Mouse (Mus musculus): ENCODE data around the gene Kcns1. TPM values are rescaled to one million over a fixed set of nuclear protein-coding genes. Genes with fewer than 3 reads are reported as not detected.
"Not testable (repeated sequence)": the region's sequence is repeated elsewhere in the genome, so short reads cannot be mapped to it uniquely, and the experiment has no call there.

Kcns1 gene
- not detected for total RNA-seq (2021)
- long read RNA-seq, experiment 1, result 0 reads
- long read RNA-seq, experiment 2, result 0 reads

DNA sequence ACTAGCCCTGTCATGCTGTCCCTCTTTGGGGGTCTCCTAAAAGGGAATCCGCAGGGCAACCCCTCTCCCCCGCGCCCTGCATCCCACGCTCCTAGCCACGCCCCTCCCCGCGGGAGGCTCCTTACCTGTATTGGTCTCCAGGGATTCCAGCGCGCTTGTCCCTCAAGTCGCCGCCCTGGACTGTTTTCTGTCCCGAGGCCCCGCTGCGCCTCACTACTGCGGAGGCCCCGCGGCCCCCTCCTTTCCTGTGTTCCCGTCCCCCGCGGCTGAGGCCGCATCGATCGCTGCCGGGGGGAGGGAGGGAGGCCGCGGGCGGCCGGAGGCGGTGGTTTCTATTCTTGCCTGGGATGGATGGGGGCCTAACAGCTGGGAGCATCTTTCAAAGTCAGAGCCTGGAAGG is at the start of gene Kcns1:
Gene Kcns1 (minus strand): TSS at position 212 of the 400 bp plus-strand sequence.
- DNase-seq (ENCODE audit: low spot score in 2 of 2), result no peak

DNA sequence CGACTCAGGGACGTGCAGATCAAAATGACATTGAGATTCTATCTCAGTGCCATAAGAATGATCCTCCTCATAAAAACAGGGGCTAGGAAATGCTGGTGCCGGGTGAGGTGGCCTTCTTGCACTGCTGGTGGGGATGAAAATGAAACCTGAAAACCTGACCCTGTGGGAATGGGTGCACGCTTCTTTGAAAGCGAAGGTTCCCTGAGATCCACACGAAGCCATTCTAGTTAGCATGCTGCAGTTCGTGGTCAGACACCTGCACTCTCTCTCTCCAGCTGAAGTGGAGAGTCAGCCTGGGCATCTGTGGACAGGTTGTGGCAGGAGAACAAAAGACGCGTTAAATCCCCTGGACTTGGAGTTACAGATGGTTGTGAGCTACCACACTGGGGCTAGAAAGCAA is 48.4 kb upstream of the Kcns1 start:
- no peak for DNase-seq (ENCODE audit: low spot score in 2 of 2)

DNA sequence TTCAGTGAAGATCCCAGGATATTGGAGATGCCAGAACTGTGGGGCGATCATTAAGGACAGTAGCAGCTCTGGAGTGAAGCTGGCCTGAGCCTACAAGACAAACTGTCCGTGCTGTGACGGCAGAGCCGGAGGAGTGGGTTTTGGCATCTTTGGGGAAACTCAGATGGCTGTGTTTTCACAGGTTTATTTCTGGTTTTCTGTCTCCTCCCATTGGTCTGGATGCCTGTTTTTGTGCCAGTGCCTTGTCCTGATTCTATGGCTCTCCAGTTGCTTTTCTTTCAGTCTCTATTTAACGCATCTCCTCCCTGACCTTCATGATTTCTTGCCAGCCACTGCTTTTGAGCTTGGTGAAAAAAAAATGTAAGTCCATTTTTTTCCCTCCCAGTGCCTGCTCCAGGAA is 41.8 kb upstream of the Kcns1 start:
- no peak for DNase-seq (ENCODE audit: low spot score in 2 of 2)

DNA sequence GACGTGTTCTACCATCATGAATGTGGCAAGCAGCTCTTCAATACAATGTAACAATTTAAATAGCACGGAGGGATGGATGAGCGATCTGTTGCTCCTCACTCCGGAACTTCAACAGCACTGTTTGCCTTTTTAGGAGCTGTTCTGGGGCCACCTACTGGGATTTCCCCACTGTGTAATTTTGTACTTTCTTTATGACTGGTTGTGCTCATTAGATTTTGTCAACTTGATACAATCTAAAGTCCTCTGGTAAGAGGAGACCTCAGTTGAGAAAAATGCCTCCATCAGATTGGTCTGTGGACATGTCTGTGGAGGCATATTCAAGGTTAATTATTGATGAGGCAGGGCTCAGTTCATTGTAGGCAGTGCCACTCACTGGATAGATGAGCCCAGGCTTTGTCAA is 40.0 kb upstream of the Kcns1 start:
- no peak for DNase-seq (ENCODE audit: low spot score in 2 of 2)

DNA sequence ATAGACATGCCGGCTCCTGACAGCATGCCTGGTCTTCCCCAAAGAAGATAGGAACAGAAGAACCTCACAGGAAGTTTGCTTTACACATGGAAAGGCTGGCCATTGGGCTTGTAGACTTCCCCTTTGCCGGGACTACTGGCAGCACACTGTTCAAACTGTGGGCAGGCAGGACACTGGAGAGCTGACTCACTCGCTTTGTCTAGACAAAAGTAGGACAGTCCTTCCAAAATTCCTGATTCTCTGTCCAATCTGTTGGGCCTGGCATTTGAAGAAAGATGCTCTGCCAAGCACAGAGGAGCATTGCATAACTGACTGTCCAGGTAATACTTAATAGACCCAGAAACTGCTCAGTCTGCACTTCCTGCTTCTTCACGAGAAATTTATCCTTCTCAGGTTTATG is 35.8 kb upstream of the Kcns1 start:
- DNase-seq (ENCODE audit: low spot score in 2 of 2), result no peak

DNA sequence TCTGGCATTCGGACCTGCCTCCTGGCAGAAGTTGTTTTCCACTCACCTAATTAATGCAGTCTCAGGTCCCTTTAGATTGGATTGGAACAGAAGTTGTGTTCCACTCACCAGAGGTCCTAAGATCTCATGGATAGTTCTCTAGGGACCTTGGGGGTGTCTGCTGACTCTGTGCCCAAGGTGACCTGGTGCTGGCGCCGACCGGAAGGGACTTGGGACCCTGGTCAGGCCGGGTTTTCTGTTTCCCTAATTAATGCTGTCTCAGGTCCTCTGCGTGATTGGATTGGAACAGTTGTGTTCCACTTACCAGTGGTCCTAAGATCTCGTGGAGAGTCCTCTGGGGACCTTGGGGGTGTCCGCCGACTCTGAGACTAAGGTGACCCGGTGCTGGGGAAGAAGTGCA is 35.1 kb upstream of the Kcns1 start:
- DNase-seq (ENCODE audit: low spot score in 2 of 2), result not testable (repeated sequence)

DNA sequence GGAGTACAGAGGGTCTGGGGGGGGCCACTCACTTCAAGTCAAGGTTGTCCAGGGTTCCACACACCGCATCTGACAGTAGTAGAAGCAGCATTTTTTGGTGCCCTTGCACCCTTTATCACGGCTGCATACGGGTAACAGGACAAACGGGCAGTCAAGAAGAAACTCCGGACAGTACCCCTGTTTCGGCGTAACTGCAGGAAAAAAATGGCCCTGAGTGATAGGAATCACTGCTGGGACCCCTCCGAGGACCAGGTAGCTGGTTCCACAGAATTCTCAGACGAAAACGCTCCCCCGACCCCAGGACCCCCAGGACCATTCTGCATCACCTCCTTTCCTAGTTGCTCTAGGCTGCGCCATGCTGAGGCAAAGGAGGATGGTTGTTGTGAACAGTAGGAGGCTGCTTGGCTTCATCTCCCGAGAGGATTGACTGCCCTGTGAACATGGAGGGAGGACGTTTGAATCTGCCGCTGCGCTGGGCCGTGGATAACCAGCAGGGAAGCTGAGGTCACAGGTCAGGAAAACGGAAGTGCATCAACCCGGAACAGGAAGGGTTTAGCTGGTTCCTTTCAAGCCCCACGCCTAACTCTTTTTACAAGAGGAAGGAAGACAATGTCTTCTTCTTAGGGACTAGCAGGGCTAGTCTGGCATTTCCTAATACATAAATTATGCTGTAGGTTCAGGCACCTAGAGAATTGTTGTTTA is 28.9 kb upstream of the Kcns1 start, which contains the start of gene Wfdc15a:
Gene Wfdc15a (minus strand): TSS at position 505 of the 702 bp plus-strand sequence.
- DNase-seq (ENCODE audit: low spot score in 2 of 2), result no peak

DNA sequence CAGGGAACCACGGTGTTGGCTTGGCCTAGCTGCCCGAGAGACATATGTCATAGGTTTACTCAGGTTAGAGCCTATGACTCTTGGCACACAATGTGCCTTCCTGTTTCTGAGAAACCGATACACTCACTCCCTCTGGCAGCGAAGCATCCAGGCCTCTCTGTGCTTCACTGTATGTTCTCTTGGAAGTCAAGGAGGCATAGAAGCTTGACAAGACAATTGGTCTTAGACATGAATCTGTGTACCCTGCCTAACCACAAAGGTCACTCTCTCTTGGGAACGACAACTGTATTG is 25.7 kb upstream of the Kcns1 start:
- DNase-seq (ENCODE audit: low spot score in 2 of 2), result no peak

DNA sequence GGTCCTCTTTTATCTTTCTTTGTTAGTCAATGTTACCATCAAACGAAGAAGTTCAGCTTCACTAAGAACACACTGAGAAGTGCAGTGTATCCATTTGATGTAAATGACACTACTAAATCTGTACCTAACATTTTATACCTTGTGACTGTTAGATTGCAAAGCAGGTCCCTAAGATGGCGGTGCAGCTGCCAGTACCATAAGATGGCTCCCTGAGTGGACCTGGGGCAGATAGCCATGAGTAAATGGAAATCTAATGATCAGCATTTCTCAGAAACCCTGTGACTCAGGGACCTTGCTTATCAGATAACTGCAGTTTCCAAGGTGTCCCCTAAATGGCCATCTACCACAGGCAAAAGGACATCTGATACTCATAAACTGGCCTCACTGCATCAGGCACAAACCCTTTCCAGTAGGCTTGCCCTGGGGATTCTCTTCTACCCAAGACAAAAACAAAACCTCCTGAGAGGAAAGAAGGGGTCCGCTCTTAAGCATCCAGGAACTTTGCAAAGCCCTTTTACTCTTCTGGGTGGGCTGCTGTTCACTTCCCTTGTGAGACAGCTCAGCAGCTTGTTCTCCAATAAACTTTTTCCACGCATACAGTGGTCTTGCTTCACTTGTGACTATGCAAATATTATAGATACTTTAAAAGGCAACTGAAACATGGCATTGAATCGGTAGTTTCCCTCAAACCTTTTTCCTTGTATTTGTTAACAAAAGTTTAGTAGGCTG is 25.2 kb upstream of the Kcns1 start:
- peak in 1 of 2 experiments; percentile 25 for DNase-seq (ENCODE audit: low spot score in 2 of 2)

DNA sequence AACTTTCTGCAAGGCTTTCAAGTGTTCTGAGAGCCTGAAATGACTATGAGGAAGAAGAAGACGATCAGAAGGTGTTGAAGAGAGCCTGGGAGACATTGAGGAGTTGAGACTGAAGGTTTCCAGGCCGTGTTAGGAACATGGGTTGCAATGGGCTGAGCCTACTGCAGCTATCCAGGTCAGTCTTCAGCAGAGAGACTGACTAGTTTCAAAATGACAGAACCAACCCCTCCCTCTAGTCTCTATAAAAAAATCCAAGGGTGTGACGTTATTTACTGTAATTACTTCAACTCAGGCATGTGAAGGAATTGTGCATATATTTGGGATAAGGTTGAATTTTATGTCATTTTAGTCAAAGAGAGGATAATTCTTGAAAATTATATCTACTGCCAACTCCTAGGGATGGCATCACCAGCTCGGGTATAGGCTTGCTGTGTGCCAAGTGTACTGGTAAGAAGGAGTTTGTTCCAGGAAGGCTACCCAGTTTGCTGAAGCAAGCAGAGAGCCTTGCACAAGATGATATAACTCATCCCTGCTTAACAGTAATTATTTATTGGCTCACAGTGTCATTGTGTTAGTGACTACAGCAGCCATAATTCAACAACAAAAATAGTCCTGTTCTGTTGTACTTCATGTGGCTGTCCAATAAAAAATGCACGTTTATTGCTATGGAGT is 24.2 kb upstream of the Kcns1 start:
- no peak for DNase-seq (ENCODE audit: low spot score in 2 of 2)

DNA sequence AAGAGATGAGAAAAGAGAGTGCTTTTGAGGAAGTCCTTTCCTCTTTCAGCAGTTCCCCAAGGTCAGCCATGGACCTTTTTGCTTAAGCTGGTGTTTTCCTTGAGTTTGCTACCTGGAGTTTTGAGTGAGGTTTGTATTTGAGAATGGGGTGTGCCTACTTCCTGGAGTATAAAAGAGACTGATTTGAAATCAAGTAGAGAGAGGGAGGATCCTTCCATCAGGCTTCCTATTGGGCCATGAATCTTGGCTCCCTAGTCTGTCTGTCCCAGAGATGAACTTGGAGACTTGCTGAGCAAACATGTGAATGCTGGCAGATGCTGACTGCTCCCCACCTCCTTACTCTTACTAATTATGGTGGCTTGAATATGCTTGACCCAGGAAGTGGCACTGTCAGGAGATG is 21.4 kb upstream of the Kcns1 start:
- DNase-seq (ENCODE audit: low spot score in 2 of 2), result no peak

DNA sequence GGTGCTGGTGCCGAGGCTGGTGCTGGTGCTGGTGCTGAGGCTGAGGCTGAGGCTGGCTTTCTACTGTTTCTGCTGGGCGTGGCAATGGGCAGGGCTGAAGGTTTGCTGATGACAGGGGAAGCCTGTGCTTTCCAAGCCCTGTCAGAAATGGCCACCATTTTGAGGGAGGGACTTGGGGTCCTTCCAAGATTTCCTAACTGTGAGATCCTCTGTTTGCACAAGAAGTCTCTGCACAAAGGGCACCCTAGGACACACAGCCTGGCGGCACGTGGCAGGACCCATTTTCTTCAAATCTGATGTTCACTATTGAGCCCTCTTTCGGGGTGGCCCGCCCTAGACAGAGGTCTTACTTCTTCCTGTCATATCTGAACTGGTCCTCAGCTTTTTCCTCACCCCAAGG is 19.7 kb upstream of the Kcns1 start, which contains the start of gene Wfdc12:
Gene Wfdc12 (minus strand): TSS at position 33 of the 400 bp plus-strand sequence.
- no peak for DNase-seq (ENCODE audit: low spot score in 2 of 2)

DNA sequence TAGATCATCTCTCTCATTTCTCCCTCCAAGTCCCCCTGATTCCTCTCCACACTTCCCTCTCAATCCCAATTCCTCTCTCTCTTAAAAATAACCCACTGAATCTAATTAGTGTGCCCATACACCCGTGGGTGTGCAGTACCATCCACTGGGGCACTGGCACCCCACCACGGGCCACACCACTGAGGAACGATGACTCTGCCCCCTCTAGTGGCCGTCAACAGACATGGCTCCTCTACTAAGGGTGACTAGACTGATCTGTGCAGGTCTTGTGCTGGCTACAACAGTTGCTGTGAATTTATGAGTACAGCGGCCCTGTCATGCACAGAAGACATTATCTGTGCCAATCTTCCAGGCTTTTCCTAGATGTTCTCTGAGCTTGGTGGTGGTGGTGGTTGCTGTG is 17.8 kb upstream of the Kcns1 start:
- no peak for DNase-seq (ENCODE audit: low spot score in 2 of 2)

DNA sequence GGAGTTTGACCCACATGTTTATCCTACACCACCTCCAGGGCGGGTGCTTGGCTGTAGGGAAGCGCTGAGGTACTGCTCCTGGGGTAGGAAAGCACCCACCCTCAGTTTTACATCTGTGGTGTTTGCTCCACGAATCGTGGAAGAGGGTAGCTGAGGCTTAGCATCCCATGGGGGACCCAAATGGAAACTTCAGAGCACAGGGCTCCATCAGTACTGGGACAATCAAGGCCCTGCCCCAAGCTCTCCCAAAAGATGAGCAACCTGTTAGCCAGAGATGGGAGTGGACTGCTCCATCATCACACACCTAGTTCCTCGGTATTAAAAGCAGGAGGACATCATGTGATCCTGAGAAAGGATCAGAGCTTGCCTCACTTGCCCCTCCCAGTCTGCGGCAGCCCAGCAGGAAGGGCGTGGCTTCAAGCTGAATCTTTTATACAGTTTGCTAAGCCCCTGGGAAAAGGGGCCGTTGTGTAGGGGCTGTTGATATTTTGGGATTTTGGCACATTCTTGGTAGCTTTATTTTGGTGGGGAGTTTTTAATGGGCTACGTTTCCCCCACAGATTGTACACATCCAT is 13.3 kb upstream of the Kcns1 start:
- DNase-seq (ENCODE audit: low spot score in 2 of 2), result peak in 1 of 2 experiments; percentile 10

DNA sequence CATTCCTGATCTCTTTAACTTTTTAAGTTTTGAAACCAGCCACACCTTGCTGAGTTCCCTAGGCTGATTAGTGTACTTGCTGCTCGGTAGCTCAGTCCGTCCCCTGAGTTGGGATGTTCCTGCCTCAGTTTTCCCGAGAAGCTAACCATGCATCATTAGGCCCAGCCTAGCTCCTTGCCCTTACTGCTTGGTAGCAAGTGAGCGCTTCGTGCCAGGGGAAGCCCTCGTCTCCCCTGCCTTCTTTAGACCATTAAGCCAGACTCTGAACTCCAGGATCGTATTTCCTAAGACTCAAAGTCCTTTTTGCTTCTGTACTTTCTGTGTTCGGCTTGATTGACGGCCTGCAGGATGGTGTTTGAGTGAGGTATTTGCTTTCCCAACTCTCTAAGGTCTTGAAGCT is 12.4 kb upstream of the Kcns1 start:
- peak in 1 of 2 experiments; percentile 6 for DNase-seq (ENCODE audit: low spot score in 2 of 2)

DNA sequence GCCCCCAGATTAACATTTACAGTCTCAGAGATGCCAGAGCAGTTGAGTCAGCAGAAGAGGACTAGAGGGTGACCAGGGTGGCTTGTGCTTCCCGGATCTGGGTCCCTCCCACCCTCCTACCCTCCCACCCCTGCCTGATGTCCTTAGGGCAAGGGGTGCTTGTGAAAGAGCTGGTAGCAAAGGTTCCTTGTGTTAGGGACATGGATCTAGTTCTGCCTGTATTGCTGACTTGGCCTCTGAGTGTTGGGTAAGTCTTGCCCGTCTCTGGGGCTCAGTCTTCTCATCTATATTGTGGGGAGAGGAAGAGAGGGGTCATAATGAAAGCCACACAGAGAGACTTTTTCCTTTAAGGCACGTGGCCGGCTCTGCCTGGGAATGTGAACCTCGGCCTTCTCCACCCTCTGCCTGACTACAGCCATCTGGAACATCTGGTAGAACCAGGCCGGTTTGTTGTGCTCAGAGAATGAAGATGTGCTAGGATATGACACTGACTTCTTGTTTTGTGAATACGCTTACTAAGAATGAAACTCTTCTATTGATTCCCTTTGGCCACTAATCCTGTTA is 11.9 kb upstream of the Kcns1 start, which contains the start of gene Wfdc5:
Gene Wfdc5 (minus strand): TSS at position 51 of the 564 bp plus-strand sequence.
- peak in 1 of 2 experiments; percentile 2 for DNase-seq (ENCODE audit: low spot score in 2 of 2)

DNA sequence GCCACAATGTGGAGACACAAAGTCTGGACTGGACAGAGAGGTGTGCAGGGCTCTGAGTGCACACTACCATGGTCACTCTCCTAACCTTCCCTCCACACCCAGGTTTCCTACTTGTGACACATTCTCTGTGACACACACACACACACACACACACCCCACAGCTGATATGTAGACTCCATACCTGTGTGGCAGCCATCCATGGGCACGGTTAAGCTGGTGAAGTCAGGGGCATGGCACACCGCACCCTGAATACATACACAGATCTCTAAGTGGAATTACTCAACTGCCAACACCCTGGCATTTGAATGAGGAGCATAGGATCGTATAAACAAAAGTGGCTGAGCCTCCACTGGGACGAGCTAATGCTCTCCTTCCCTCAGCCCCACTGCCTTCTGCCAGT is 9.9 kb upstream of the Kcns1 start:
- DNase-seq (ENCODE audit: low spot score in 2 of 2), result peak in 1 of 2 experiments; percentile 4

DNA sequence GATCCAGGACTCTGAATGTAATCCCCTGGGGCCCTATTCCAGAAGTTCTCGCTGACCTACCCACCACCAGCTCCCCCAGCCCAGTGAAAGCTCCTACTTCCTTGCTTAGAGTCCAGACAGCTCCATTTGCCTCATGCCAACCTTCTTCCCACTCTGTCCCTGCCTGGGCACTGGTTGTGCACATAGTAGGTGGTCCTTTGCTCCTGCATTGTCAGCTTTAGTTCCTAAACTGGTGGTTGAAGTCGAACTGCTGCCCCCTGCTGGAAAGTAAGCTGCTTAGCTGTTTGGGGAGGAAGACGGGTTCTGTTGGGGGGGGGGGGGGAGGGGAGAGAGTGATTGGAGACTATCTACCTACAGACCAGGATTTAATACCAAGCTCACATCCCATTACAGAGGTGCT is 9.2 kb upstream of the Kcns1 start:
- DNase-seq (ENCODE audit: low spot score in 2 of 2), result peak in 1 of 2 experiments; percentile 31

DNA sequence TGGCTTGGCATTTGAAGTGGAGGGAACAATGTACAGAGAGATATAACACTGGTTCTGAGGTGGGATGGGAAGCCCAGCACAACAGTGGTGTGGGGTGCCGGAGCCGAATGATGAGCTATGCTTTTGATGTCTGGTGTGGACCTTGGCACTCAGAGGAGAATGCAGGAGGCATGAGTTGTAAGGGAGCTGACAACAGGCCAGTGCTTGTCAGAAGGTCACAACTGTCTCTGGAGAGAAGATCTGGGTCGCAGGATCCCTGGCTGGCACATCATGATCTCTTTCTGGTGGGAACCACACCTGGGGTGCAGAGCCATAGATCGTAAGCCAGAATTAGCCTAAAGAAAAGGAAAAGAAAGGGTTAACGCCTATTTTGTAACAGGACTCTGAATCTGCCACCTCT is 6.9 kb upstream of the Kcns1 start:
- DNase-seq (ENCODE audit: low spot score in 2 of 2), result no peak

DNA sequence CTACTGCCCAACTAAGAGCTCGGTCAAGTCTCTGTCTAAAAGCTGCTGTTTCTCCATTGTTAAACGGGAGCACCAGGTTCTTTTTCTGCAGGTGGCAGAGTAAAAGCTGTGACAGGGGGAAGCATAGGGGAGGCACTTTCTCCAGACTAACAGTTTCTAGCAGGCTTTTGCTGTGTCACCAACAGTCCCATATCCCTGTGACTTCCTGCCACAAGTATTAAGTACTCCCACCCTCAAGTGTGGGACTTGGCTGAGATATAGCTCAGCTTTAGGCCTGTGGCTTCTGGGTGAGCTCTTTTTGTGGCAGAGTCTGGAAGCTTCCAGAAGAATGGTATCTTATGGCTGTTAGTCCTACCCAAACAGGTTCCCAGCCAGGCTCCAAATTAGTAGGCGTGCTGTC is 4.9 kb upstream of the Kcns1 start:
- no peak for DNase-seq (ENCODE audit: low spot score in 2 of 2)

DNA sequence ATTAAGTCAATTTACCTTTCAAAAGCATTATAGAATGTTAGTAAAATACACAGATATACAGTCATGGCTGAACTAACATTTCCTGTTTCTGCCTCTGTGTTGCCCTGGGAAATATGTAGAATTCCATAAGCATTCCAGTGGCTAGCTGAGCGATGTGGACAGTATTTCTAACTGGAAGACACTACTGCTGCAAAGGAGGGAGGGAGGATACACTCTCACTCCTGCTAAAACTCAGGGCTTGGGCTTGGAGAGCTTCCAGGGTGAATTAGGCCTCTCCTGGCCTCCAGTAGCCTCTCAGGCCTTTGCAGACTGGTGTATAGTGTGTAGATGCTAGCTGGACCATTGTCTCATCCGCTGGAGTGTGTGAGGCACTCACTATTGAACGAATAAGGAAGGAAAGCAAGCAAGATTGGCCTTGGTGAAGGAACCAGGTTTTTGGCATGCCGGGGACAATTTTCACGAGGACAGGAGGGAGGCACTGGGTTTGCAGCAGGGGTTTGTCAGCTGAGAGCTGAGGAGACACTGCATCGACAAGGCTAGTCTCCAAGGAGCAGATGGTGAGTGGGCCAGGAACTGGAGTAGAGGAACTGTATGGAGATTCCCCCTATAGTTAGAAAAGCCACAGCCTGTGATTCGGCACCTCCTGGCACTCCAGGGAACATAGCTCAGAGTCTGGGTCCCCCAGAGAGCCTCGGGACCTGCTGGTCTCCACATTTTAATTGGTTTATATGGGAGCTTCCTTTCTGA is 3.9 kb upstream of the Kcns1 start:
- no peak for DNase-seq (ENCODE audit: low spot score in 2 of 2)

Data from adrenal gland, adult 18-20 months (tissue).